Mouse (Mus musculus) neural tube, embryonic 12.5 days (tissue): ENCODE measurements around the gene Xlr5a. TPM values are rescaled to one million over a fixed set of nuclear protein-coding genes. Genes with fewer than 3 reads are reported as not detected.
"Not testable (repeated sequence)": the region's sequence is repeated elsewhere in the genome, so short reads cannot be mapped to it uniquely, and the experiment has no call there.

Source experiments
- ATAC-seq: fragments of 200-750 bp; cut with Nextera tagmentation; 2 replicates; pipeline ENCODE4 v1.8.0; 2017; ENCODE audit warnings: low read depth, mild to moderate bottlenecking, moderate TSS enrichment, moderate library complexity; ENCODE audit not compliant: low FRiP score
- H3K27ac ChIP-seq: fragments of 300-500 bp; sonication (generic); 2 replicates; pipeline ENCODE4 v1.5.1; 2016
- H3K27me3 ChIP-seq: fragments of 300-500 bp; sonication (generic); replicated peaks from 2 replicates; pipeline ENCODE4 v1.6.1; 2016; ENCODE audit warnings: mild to moderate bottlenecking
- H3K36me3 ChIP-seq: fragments of 300-500 bp; sonication (generic); 2 replicates; pipeline ENCODE4 v1.6.1; 2016; ENCODE audit warnings: mild to moderate bottlenecking
- H3K4me1 ChIP-seq: fragments of 300-500 bp; sonication (generic); 2 replicates; pipeline ENCODE4 v1.6.1; 2016
- H3K4me2 ChIP-seq: fragments of 300-500 bp; sonication (generic); replicated peaks from 2 replicates; pipeline ENCODE4 v1.6.1; 2016; ENCODE audit warnings: mild to moderate bottlenecking
- H3K4me3 ChIP-seq: fragments of 300-500 bp; sonication (generic); 2 replicates; pipeline ENCODE4 v1.5.1; 2016
- H3K9ac ChIP-seq: fragments of 300-500 bp; sonication (generic); 2 replicates; pipeline ENCODE4 v1.6.1; 2016; ENCODE audit warnings: mild to moderate bottlenecking
- H3K9me3 ChIP-seq: fragments of 300-500 bp; sonication (generic); 2 replicates; pipeline ENCODE4 v1.6.1; 2016; ENCODE audit warnings: mild to moderate bottlenecking
- WGBS: fragments of 180-500 bp; shearing (Covaris S2); methylation state at CpG from one replicate; pipeline ENCODE4 v1.1.7; 2016; 5-methylcytosine and 5-hydroxymethylcytosine counted together
- polyA plus RNA-seq: library from polyadenylated mRNA; unstranded; fragments of >200 nt; fragmentation: Nextera tagmentation; extraction: Ambion mirVana; gene quantifications from 2 replicates; pipeline ENCODE4 v1.2.1, GENCODE M21; 2016

Gene Xlr5a
- polyA plus RNA-seq, 1 experiment from 2014 or later: not detected

DNA sequence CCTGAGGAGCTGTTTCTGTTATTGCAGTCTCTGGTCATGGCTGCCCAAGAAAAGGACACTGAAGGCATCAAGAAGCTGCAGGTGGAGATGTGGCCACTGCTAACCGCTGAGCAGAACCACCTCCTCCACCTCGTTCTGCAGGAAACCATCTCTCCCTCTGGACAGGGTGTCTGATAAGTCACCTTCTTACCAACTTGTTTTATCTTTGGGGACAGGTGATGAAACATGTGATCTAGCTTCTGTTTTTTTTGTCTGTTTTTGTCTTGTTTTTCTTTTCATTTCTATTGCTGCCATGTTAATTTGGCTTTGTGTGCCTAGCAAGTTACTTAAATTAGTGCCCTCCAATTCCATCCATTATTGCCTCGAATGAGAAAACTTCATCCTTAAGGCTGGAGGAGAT is 63.5 kb downstream of the Xlr5a start:
- H3K9ac ChIP-seq: peak overlapping the region; percentile 69
- H3K4me2 ChIP-seq: peak overlapping the region; percentile 81
- no peaks in the 10 kb centered on the region for H3K36me3 ChIP-seq
- H3K4me1 ChIP-seq: no peaks in the 10 kb centered on the region
- no peak for ATAC-seq
- H3K27me3 ChIP-seq: no peaks in the 10 kb centered on the region
- 38% methylated on average over 3 of the region's 3 CpGs for WGBS
- no peak overlapping the region for H3K27ac ChIP-seq
- H3K4me3 ChIP-seq: peak overlapping the region; percentile 59
- no peaks in the 10 kb centered on the region for H3K9me3 ChIP-seq

DNA sequence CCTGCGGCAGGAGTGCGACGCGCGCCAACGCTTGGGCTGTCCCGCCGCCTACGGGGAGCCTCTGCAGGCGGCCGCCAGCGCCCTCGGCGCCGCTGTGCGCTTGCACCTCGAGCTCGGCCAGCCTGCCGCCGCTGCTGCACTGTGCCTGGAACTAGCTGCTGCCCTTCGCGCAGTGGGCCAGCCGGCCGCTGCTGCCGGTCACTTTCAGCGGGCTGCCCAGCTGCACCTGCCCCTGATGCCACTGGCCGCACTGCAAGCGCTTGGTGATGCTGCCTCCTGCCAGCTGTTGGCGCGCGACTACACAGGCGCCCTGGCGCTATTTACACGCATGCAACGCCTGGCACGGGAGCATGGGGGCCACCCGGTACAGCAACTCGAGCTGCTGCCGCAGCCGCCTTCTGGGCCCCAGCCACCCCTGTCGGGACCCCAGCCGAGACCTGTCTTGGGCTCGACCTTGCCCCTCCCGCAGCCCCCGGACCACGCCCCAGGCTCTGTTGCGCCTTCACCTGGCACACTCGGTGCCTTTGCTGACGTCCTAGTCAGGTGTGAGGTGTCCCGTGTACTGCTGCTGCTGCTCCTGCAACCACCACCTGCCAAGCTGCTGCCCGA is 64.1 kb downstream of the Xlr5a start:
- Histone ChIP-seq H3K9me3 (no peaks in the 10 kb centered on the region), H3K27ac (peak overlapping the region; percentile 82; the same call in 1 of the 2 replicates), H3K9ac (peak overlapping the region; percentile 69), H3K36me3 (no peaks in the 10 kb centered on the region), H3K4me1 (no peaks in the 10 kb centered on the region), H3K27me3 (no peaks in the 10 kb centered on the region), H3K4me3 (peak overlapping the region; percentile 59), H3K4me2 (peak overlapping the region; percentile 81)
- WGBS: 21% methylated on average over 51 of the region's 51 CpGs
- ATAC-seq: peak; percentile 69

DNA sequence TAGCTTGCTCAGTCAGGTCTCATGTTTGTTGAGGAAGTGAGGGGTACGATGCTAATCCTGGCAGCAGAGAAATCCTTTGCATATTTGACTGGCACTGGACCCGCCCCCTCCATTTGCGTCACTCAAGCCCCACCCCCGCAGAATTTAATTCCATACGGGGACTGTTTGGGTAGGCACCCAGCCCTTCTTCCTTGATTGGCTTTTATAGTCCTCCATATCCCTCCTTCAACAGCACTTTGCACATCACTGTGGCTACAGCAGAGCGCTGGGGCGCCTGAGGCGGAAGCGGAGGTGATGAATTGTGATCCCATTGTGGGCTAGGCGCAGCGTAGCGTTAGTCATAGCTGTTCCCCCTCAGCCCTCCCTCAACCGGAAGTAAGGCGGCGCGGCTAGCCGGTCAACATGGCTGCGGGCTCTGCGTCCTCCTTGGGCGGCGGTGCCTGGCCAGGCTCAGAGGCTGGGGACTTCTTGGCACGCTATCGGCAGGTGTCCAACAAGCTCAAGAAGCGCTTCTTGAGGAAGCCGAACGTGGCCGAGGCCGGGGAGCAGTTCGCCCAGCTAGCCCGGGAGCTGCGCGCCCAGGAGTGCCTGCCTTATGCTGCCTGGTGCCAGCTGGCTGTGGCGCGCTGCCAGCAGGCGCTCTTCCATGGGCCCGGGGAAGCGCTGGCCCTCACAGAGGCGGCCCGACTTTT is 64.7 kb downstream of the Xlr5a start, which contains the start of gene F8a:
TSS of gene F8a (plus strand) at position 378 of the 692 bp plus-strand sequence.
- peak within 1 kb of the TSS; percentile 81 for H3K4me2 ChIP-seq
- WGBS: 19% methylated on average over 39 of the region's 39 CpGs
- H3K36me3 ChIP-seq: no peaks in the 10 kb centered on the region
- peak within 1 kb of the TSS; percentile 82; the same call in 1 of the 2 replicates for H3K27ac ChIP-seq
- H3K9me3 ChIP-seq: no peaks in the 10 kb centered on the region
- H3K4me1 ChIP-seq: no peaks in the 10 kb centered on the region
- H3K4me3 ChIP-seq: peak within 1 kb of the TSS; percentile 59
- H3K27me3 ChIP-seq: no peaks in the 10 kb centered on the region
- peak within 1 kb of the TSS; percentile 69 for H3K9ac ChIP-seq
- ATAC-seq: peak; percentile 95

DNA sequence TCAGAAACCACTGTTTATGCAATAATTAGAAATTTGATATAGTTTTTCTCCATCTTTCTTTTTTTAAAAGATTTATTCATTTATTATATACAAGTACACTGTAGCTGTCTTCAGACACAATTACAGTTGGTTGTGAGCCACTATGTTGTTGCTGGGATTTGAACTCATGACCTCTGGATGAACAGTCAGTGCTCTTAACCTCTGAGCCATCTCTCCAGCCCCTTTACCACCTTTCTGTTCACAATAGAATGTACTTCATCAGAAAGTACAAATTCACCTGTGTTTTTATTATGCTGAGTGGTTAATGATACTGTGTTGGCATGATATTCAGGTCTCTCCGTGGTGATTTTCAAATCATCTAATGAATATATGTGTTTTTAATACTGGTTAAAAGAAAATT is 67.4 kb downstream of the Xlr5a start:
- Histone ChIP-seq H3K4me2 (no peak overlapping the region), H3K4me1 (no peaks in the 10 kb centered on the region), H3K27ac (no peak overlapping the region), H3K36me3 (no peaks in the 10 kb centered on the region), H3K4me3 (no peak overlapping the region), H3K9ac (no peak overlapping the region), H3K9me3 (no peaks in the 10 kb centered on the region), H3K27me3 (no peaks in the 10 kb centered on the region)
- no peak for ATAC-seq
- WGBS: 43% methylated on average over 1 of the region's 1 CpGs

DNA sequence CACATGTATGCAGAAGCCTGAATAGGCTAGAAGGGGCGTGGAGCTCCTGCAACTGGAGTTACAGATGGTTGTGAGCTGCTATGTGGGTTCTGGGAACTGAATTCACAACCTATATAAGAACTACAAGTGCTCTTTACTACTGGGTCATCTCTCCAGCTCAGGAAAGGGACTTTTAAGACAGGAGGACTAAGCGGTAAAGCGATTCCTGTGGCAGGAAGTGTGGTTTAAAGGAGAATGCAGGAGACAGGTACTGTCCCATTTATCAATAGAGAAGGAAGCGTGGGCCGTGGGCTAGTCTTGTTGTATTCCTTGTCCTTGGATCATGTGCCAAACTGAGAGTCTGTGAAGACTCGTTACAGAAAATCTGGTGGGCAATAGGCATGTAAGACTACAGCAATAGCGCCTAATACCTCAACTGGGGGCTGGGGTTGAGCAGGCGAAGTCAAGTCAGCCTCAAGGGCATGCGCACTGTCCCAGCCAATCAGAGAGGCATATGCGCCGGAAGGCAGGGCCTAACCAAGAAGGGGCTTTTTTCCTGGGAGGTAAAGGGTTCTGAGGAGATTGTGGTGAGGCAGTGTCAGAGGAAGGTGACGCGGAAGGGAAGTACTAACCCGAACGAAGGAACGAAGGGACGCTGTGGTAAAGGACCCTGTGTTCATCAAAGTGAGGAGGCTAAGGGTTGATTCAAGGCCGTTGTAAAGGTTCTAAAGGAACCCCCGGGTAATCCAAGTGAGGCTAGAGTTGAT is 78.8 kb downstream of the Xlr5a start, which contains the start of gene Xlr4b:
TSS of gene Xlr4b (plus strand) at position 515 of the 746 bp plus-strand sequence.
- not testable (repeated sequence) for H3K36me3 ChIP-seq, H3K4me1 ChIP-seq, H3K9ac ChIP-seq, H3K27me3 ChIP-seq, H3K27ac ChIP-seq, H3K9me3 ChIP-seq, H3K4me3 ChIP-seq, ATAC-seq, H3K4me2 ChIP-seq
- WGBS: 81% methylated on average over 19 of the region's 19 CpGs

DNA sequence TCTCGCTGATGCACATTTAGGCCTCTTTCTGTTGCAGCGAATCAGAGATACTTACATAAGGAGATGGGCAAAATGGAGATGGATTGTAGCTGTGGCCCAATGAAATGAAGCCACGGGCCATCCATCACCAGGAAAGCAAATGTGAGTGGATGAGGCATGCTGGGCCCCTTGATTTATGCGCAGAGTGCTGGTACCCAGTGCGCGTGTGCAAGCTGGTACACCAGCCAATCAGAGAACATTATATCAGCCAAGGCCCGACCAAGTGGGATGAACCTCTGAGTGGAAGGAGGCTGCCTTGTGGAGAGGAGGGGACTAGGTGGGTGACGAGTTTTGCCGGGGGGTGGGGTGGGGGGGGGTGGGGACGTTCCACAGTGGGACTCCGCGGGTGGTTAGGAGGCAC is 100.8 kb downstream of the Xlr5a start, which contains the start of gene Xlr3b:
TSS of gene Xlr3b (plus strand) at position 274 of the 400 bp plus-strand sequence.
- H3K9me3 ChIP-seq, H3K4me2 ChIP-seq, H3K36me3 ChIP-seq, H3K27ac ChIP-seq, H3K4me3 ChIP-seq, H3K9ac ChIP-seq, H3K27me3 ChIP-seq, H3K4me1 ChIP-seq: not testable (repeated sequence)
- 0 out of 2 replicates have a peak, but pooled peaks have one; percentile 33 for ATAC-seq
- 81% methylated on average over 12 of the region's 12 CpGs for WGBS

DNA sequence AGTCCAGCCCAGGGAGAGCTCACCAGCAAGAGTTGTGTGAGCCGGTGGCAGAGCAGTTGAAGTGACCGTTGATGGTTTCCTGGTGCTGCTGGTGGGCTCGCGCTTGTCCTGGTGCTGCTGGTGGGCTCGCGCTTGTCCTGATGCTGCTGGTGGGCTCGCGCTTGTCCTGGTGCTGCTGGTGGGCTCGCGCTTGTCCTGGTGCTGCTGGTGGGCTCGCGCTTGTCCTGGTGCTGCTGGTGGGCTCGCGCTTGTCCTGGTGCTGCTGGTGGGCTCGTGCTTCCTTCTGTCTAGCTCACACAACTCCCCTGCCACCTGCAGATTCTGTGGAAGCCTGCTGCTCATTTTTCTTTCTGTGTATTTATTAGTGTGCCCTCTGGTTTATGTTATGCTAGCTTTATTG is 115.9 kb downstream of the Xlr5a start, which contains the start of gene Spin2d:
TSS of gene Spin2d (minus strand) at position 101 of the 400 bp plus-strand sequence.
- not testable (repeated sequence) for H3K4me3 ChIP-seq, H3K27me3 ChIP-seq, H3K9me3 ChIP-seq, H3K27ac ChIP-seq, H3K4me1 ChIP-seq, ATAC-seq, H3K9ac ChIP-seq, H3K36me3 ChIP-seq, H3K4me2 ChIP-seq
- WGBS: 87% methylated on average over 8 of the region's 15 CpGs

DNA sequence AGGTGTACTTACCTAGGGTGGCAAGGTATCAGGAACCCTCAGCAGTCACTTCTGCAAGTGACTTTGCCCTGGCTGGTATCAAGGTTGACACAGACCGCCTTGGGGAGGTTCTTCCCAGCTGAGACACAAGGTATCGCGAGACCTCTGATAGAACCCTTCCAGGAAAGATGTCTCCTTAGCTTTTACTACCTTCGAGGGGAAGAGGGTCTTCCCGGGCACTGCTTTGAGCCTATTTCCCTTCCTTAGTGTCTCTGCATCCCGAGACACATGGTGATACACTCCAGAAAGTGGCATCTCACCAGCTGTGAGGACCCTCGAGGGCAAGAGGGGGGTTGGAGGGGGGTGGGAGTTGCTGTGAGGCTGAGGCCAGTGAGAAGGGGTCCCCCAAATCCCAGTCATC is 143.4 kb downstream of the Xlr5a start, which contains the start of gene DXBay18:
TSS of gene DXBay18 (minus strand) at position 101 of the 400 bp plus-strand sequence.
- not testable (repeated sequence) for H3K9me3 ChIP-seq, H3K27me3 ChIP-seq, ATAC-seq, H3K27ac ChIP-seq, H3K4me2 ChIP-seq, H3K4me1 ChIP-seq, H3K9ac ChIP-seq, H3K4me3 ChIP-seq, H3K36me3 ChIP-seq
- no CpG with 5 or more reads among the region's 7 CpGs for WGBS

DNA sequence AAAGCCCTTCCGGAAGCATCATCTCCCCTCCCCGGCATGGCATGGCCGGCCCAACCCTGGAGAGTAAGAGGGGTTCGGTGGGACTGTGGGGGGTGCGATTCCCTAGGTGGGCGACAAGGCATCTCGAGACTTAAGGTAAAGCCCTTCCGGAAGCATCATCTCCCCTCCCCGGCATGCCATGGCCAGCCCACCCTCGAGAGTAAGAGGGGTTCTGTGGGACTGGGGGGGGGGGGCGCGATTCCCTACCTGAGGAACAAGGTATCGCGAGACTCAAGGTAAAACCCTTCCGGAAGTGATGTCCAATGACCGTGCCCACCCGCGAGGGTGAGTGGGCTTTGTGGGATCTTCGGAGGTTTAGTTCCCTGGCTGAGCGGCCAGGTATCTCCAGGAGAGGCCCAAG is 144.3 kb downstream of the Xlr5a start, which contains the start of gene Xlr5b:
TSS of gene Xlr5b (plus strand) at position 301 of the 400 bp plus-strand sequence.
- not testable (repeated sequence) for H3K4me1 ChIP-seq, H3K36me3 ChIP-seq, H3K4me3 ChIP-seq, H3K9me3 ChIP-seq, H3K27ac ChIP-seq, H3K9ac ChIP-seq, H3K4me2 ChIP-seq, H3K27me3 ChIP-seq, ATAC-seq
- WGBS: no CpG with 5 or more reads among the region's 20 CpGs

DNA sequence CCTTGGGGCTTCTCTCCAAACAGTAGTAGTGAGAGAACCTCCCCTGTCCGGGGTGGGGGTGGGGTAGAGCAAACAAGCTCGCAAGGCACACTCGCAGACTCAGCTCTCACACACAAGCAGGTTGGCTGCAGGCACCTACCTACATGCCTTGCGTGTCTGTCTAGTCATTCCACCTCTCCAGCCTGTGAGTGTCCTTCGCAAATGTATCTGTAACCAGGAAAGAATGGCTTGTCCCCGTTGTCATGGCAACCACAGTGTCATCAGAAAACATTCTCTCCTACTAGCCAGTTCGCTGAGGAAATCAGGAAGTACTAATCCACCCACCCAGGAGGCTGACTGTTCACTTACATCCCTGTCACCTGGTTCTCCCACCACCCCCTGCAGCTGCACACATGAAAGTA is 149.6 kb downstream of the Xlr5a start:
- not testable (repeated sequence) for H3K9me3 ChIP-seq, H3K9ac ChIP-seq, H3K27ac ChIP-seq, H3K4me1 ChIP-seq, H3K36me3 ChIP-seq, H3K4me2 ChIP-seq, H3K27me3 ChIP-seq, H3K4me3 ChIP-seq
- peak; percentile 29; the same call in 1 of the 2 replicates for ATAC-seq
- WGBS: no CpG with 5 or more reads among the region's 7 CpGs

DNA sequence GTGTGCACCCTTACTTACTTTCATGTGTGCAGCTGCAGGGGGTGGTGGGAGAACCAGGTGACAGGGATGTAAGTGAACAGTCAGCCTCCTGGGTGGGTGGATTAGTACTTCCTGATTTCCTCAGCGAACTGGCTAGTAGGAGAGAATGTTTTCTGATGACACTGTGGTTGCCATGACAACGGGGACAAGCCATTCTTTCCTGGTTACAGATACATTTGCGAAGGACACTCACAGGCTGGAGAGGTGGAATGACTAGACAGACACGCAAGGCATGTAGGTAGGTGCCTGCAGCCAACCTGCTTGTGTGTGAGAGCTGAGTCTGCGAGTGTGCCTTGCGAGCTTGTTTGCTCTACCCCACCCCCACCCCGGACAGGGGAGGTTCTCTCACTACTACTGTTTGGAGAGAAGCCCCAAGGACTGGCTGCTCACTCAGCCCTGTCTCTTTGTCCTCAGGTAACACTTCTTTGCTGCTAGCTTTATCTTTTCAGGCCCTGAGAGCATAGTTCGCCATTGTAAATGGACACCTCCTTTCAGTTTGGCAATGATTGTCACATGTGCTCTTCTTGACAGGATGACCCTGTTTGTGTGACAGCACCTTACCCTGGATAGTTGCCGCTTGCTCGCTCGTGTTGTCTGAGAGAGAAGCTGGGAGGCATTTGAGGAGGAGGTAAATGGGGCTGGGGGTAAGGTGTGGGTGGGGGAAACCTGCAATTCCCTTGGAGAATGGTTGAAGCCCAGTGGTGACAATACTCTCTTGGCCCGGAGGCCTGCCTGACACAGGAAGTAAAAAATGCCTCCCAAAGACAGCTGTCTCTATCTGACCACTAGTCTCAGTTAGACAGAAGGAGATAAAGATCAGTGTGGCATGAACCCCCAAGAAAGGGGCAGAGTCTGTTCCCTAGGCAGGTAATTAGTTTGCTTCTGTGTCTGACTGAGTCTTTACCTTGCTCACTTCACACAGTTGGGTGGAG is 169.6 kb downstream of the Xlr5a start:
- H3K36me3 ChIP-seq, H3K9ac ChIP-seq, H3K4me3 ChIP-seq, H3K27me3 ChIP-seq, H3K27ac ChIP-seq, H3K4me2 ChIP-seq, H3K9me3 ChIP-seq, H3K4me1 ChIP-seq: not testable (repeated sequence)
- ATAC-seq: peak; percentile 17; the same call in 1 of the 2 replicates
- no CpG with 5 or more reads among the region's 12 CpGs for WGBS
